Mouse (Mus musculus): Measurements from ENCODE around the gene Senp5. TPM values are rescaled to one million over a fixed set of nuclear protein-coding genes. Genes with fewer than 3 reads are reported as not detected.

Gene Senp5
- polyA plus RNA-seq, 1 experiment from 2014 or later: 11.3 TPM

GRCm38 (mm10) chr16:31935091-31935979 is 67.8 kb downstream of the Senp5 start:
- Histone ChIP-seq H3K4me1 (peaks cover 20% of the 10 kb centered on the region), H3K27ac (no peak overlapping the region), H3K9ac (no peak overlapping the region), H3K27me3 (replicated peaks) (peaks cover 30% of the 10 kb centered on the region), H3K36me3 (no peaks in the 10 kb centered on the region), H3K4me3 (replicated peaks) (peak overlapping the region; percentile 24), H3K4me2 (peak overlapping the region; percentile 92), H3K9me3 (no peaks in the 10 kb centered on the region)
- 6% methylated on average over 36 of the region's 36 CpGs for WGBS
- ATAC-seq (ENCODE audit: insufficient read depth, low FRiP score, low read depth): no peak

- no peaks in the 10 kb centered on the region for H3K9me3 ChIP-seq
- H3K4me3 ChIP-seq (replicated peaks): peak overlapping the region; percentile 24; the same call in 1 of the 2 replicates
- H3K4me2 ChIP-seq: peak overlapping the region; percentile 92
- no peaks in the 10 kb centered on the region for H3K36me3 ChIP-seq
- no peak for ATAC-seq (ENCODE audit: insufficient read depth, low FRiP score, low read depth)
- H3K27me3 ChIP-seq (replicated peaks): peaks cover 30% of the 10 kb centered on the region
- H3K4me1 ChIP-seq: peaks cover 20% of the 10 kb centered on the region
- WGBS: 30% methylated on average over 13 of the region's 13 CpGs
- no peak overlapping the region for H3K27ac ChIP-seq
- H3K9ac ChIP-seq: no peak overlapping the region
Observed at GRCm38 (mm10) chr16:31934550-31935010, 68.5 kb downstream of the Senp5 start.

DNA sequence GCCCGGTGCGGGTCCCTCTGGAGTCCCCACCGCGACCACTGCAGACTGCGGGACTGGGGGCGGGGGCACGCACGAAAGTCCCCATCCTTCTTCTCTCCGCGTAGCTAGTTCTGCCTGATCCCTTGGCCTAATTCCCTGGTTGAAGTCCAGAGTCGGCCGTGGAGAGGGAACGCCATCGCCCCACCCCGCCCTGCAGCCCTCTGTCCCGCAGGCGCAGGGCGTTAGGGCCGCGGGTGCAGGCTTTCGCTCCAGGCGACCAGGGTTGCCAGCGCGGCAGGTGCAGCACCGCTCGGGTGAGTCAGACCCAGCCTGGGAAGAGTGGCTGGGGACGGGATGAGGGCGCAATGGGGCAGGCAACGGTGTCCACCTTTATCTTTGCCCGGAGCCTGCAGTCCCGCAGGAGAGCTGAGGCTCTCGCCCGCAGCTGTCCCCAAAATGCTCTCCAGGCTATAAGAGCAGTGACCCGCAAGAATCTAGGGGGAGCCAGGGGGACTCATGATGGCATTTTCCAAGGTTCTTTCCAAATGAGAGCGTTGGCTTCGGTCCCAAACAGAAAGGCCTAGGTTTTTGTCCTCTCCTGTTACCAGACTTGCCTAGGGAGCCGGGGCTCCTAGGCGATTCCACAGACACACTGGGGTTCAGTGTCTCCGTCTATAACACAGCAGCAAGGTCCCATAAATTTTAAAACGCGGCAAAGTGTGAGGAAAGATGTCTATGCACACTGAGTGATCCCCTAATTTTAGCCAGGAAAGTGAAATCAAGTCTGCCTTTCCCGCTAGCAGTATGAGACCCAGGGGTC is 69.1 kb downstream of the Senp5 start, which contains the start of gene Pigz:
TSS of gene Pigz (plus strand) at position 101 of the 799 bp plus-strand sequence.
- peak within 1 kb of the TSS; percentile 19; the same call in 1 of the 2 replicates for H3K9ac ChIP-seq
- 11% methylated on average over 42 of the region's 42 CpGs for WGBS

GRCm38 (mm10) chr16:31932840-31933697 is 70.0 kb downstream of the Senp5 start:
- H3K4me3 ChIP-seq (replicated peaks): peak overlapping the region; percentile 48
- H3K4me2 ChIP-seq: peak overlapping the region; percentile 92
- 1% methylated on average over 50 of the region's 50 CpGs for WGBS
- H3K4me1 ChIP-seq: peaks cover 20% of the 10 kb centered on the region
- peak; percentile 84 for ATAC-seq (ENCODE audit: insufficient read depth, low FRiP score, low read depth)
- H3K27ac ChIP-seq: peak overlapping the region; percentile 3; the same call in 1 of the 2 replicates
- no peaks in the 10 kb centered on the region for H3K36me3 ChIP-seq
- H3K9ac ChIP-seq: peak overlapping the region; percentile 4; the same call in 1 of the 2 replicates
- H3K9me3 ChIP-seq: no peaks in the 10 kb centered on the region
- peaks cover 30% of the 10 kb centered on the region for H3K27me3 ChIP-seq (replicated peaks)

More for the DNA sequence above, 69.1 kb downstream of the Senp5 start, which contains the start of gene Pigz:
- Histone ChIP-seq H3K4me2 (peak within 1 kb of the TSS; percentile 92), H3K9me3 (no peaks in the 10 kb centered on the region), H3K4me3 (replicated peaks) (peak within 1 kb of the TSS; percentile 48), H3K4me1 (peaks cover 20% of the 10 kb centered on the region), H3K27ac (peak within 1 kb of the TSS; percentile 3; the same call in 1 of the 2 replicates), H3K36me3 (no peaks in the 10 kb centered on the region), H3K27me3 (replicated peaks) (peaks cover 30% of the 10 kb centered on the region)
- no peak for ATAC-seq (ENCODE audit: insufficient read depth, low FRiP score, low read depth)

- Histone ChIP-seq H3K36me3 (no peaks in the 10 kb centered on the region), H3K27me3 (replicated peaks) (peaks cover 30% of the 10 kb centered on the region)
Observed at GRCm38 (mm10) chr16:31932255-31932654, 70.8 kb downstream of the Senp5 start.

GRCm38 (mm10) chr16:31931330-31931729 is 71.8 kb downstream of the Senp5 start:
- Histone ChIP-seq H3K9me3 (no peaks in the 10 kb centered on the region), H3K36me3 (no peaks in the 10 kb centered on the region), H3K27ac (no peak overlapping the region), H3K4me2 (0 out of 2 replicates have a peak overlapping the region, but pooled peaks have one; percentile 16), H3K4me1 (peaks cover 20% of the 10 kb centered on the region), H3K9ac (no peak overlapping the region), H3K27me3 (replicated peaks) (peaks cover 30% of the 10 kb centered on the region), H3K4me3 (replicated peaks) (no peak overlapping the region)
- ATAC-seq (ENCODE audit: insufficient read depth, low FRiP score, low read depth): no peak
- WGBS: 51% methylated on average over 17 of the region's 17 CpGs

More at GRCm38 (mm10) chr16:31932255-31932654, 70.8 kb downstream of the Senp5 start:
- no peak for ATAC-seq (ENCODE audit: insufficient read depth, low FRiP score, low read depth)
- no peaks in the 10 kb centered on the region for H3K9me3 ChIP-seq
- 63% methylated on average over 5 of the region's 5 CpGs for WGBS
- no peak overlapping the region; the same call in 1 of the 2 replicates for H3K27ac ChIP-seq
- no peak overlapping the region for H3K9ac ChIP-seq
- H3K4me1 ChIP-seq: peaks cover 20% of the 10 kb centered on the region
- no peak overlapping the region for H3K4me2 ChIP-seq
- no peak overlapping the region for H3K4me3 ChIP-seq (replicated peaks)

GRCm38 (mm10) chr16:31927412-31927811 is 75.7 kb downstream of the Senp5 start:
- ATAC-seq (ENCODE audit: insufficient read depth, low FRiP score, low read depth): no peak
- Histone ChIP-seq H3K9me3 (no peaks in the 10 kb centered on the region), H3K27ac (no peak overlapping the region), H3K27me3 (replicated peaks) (no peaks in the 10 kb centered on the region), H3K4me1 (no peaks in the 10 kb centered on the region), H3K9ac (no peak overlapping the region), H3K4me2 (no peak overlapping the region), H3K4me3 (replicated peaks) (no peak overlapping the region), H3K36me3 (no peaks in the 10 kb centered on the region)
- 84% methylated on average over 5 of the region's 5 CpGs for WGBS

DNA sequence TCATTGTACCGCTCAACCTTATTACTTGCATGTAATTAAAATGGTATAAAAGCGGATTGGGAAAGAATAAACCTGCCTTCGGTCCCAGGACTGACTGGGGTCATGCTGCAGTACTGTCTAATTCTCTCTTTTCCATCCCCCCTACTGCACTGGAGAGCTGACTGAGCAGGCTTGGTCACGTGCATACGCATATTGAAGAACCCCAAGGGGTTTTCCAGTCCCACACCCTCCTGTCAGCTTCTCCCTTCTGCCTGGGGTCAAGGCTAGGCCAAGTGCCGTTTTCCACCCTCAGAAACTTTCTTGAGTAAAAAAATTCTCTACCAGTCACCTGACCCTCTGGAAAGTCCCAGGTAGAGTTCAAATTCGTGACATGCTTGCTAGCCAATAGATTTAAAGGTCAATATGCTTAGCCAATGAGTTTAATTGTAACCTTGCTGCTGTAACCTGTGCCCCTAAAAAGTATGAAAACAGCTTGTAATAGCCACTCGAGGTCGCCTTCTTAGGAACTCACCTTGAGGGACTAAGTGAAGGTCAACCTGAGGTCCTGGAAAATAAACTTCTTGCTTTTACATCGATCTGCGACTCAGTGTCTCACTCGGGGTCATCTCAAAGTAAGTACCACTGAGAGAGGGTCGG is 76.4 kb downstream of the Senp5 start:
- Histone ChIP-seq H3K36me3 (no peaks in the 10 kb centered on the region), H3K4me3 (replicated peaks) (no peak overlapping the region), H3K27me3 (replicated peaks) (no peaks in the 10 kb centered on the region), H3K4me1 (no peaks in the 10 kb centered on the region), H3K4me2 (no peak overlapping the region), H3K9me3 (no peaks in the 10 kb centered on the region), H3K27ac (no peak overlapping the region; the same call in 1 of the 2 replicates), H3K9ac (no peak overlapping the region)
- no peak for ATAC-seq (ENCODE audit: insufficient read depth, low FRiP score, low read depth)
- WGBS: 77% methylated on average over 13 of the region's 13 CpGs

GRCm38 (mm10) chr16:31926091-31926490 is 77.0 kb downstream of the Senp5 start:
- Histone ChIP-seq H3K4me1 (no peaks in the 10 kb centered on the region), H3K9me3 (no peaks in the 10 kb centered on the region), H3K27me3 (replicated peaks) (no peaks in the 10 kb centered on the region), H3K4me3 (replicated peaks) (no peak overlapping the region), H3K36me3 (no peaks in the 10 kb centered on the region), H3K27ac (no peak overlapping the region; the same call in 1 of the 2 replicates), H3K4me2 (no peak overlapping the region), H3K9ac (no peak overlapping the region)
- ATAC-seq (ENCODE audit: insufficient read depth, low FRiP score, low read depth): no peak
- WGBS: 62% methylated on average over 6 of the region's 6 CpGs

- ATAC-seq (ENCODE audit: insufficient read depth, low FRiP score, low read depth): no peak
- H3K4me1 ChIP-seq: no peaks in the 10 kb centered on the region
- no peak overlapping the region for H3K9ac ChIP-seq
- H3K27ac ChIP-seq: no peak overlapping the region
- H3K36me3 ChIP-seq: no peaks in the 10 kb centered on the region
- no peak overlapping the region for H3K4me2 ChIP-seq
- no peaks in the 10 kb centered on the region for H3K9me3 ChIP-seq
- WGBS: 75% methylated on average over 6 of the region's 6 CpGs
- H3K4me3 ChIP-seq (replicated peaks): no peak overlapping the region
- no peaks in the 10 kb centered on the region for H3K27me3 ChIP-seq (replicated peaks)
Observed at GRCm38 (mm10) chr16:31924368-31924767, 78.7 kb downstream of the Senp5 start.
